Mouse (Mus musculus): Measurements from ENCODE around the gene Vta1.
A peak's percentile ranks its signal among the peaks of the same experiment; 100 is the strongest.

Vta1 gene

GRCm38 (mm10) chr10:14705072-14706066 is at the start of gene Vta1, which contains the start of gene Nmbr:
Vta1 (minus strand) TSS chr10:14705560.
Nmbr (plus strand) TSS chr10:14705591.
- peak; percentile 99 for DNase-seq (ENCODE audit: low spot score)

GRCm38 (mm10) chr10:14734285-14734684 is 28.9 kb upstream of the Vta1 start:
- DNase-seq (ENCODE audit: low spot score): peak; percentile 82

GRCm38 (mm10) chr10:14725671-14726070 is 20.3 kb upstream of the Vta1 start:
- DNase-seq (ENCODE audit: low spot score): peak; percentile 53

- no peak for DNase-seq (ENCODE audit: low spot score)
These were observed 12.8 kb upstream of the Vta1 start, which contains the start of gene Gje1 for GRCm38 (mm10) chr10:14718114-14718513. Gje1 (minus strand) TSS chr10:14718214.

- DNase-seq (ENCODE audit: low spot score): no peak
These were observed 1.4 kb downstream of the Vta1 start for GRCm38 (mm10) chr10:14703830-14704420.

- no peak for DNase-seq (ENCODE audit: low spot score)
These were observed 2.1 kb downstream of the Vta1 start for GRCm38 (mm10) chr10:14703239-14703638.

- no peak for DNase-seq (ENCODE audit: low spot score)
These were observed 15.0 kb downstream of the Vta1 start for GRCm38 (mm10) chr10:14690349-14690748.

- no peak for DNase-seq (ENCODE audit: low spot score)
These were observed 16.4 kb downstream of the Vta1 start for GRCm38 (mm10) chr10:14688785-14689442.

GRCm38 (mm10) chr10:14685663-14686062 is 19.7 kb downstream of the Vta1 start:
- no peak for DNase-seq (ENCODE audit: low spot score)

GRCm38 (mm10) chr10:14666147-14666546 is 39.2 kb downstream of the Vta1 start:
- no peak for DNase-seq (ENCODE audit: low spot score)

- no peak for DNase-seq (ENCODE audit: low spot score)
These were observed 44.5 kb downstream of the Vta1 start for GRCm38 (mm10) chr10:14660875-14661274.

GRCm38 (mm10) chr10:14639635-14640034 is 65.7 kb downstream of the Vta1 start:
- DNase-seq (ENCODE audit: low spot score): no peak

- DNase-seq (ENCODE audit: low spot score): no peak
These were observed 66.3 kb downstream of the Vta1 start for GRCm38 (mm10) chr10:14639043-14639442.

GRCm38 (mm10) chr10:14625706-14626105 is 79.7 kb downstream of the Vta1 start:
- no peak for DNase-seq (ENCODE audit: low spot score)

GRCm38 (mm10) chr10:14619156-14619555 is 86.2 kb downstream of the Vta1 start:
- DNase-seq (ENCODE audit: low spot score): no peak

GRCm38 (mm10) chr10:14618301-14618700 is 87.1 kb downstream of the Vta1 start:
- no peak for DNase-seq (ENCODE audit: low spot score)

- DNase-seq (ENCODE audit: low spot score): no peak
These were observed 89.9 kb downstream of the Vta1 start for GRCm38 (mm10) chr10:14615441-14615840.

- no peak for DNase-seq (ENCODE audit: low spot score)
These were observed 97.8 kb downstream of the Vta1 start for GRCm38 (mm10) chr10:14607597-14607996.

Data from layer of hippocampus, adult 11-12 months (tissue).